Mouse (Mus musculus): ENCODE measurements around the gene Hnrnpc.

DNA sequence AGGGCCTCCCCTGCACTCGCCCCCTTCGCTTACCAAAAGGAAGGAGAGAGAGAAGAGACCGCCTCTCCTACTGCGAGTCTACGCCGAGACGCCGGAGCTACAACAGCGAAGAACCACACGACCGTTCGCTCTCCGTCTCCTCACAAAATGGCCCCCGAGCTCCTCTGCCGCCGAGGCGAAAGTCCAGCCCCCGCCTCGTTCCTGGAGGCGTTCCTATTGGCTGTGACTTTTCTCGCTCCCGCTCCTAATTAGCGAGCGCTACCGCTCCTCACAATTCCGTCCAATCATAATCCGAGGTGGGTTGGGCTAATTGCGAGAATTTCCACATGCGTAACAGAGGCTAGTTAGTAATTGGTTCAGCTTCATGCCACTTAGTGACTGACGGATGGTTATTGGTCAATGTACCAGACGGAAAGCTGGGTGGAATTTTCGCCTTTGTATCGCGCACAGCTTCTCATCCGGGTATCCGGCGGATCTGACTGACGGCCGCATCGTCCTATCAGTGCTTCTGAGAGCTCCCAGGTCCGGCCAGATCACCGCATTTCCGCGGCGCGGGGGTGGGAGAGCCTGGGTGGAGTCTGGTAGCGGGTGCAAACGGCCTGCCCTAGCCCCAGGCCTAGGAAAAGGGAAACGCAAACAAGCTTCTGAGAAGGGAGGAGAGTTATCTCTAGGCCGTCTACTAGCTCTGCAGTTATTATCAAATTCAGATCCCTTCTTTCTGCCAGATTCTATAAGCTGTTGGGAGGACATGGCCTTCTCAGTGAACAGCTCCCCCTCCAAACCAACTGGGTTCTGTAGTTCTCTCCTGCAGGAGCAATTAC is at the start of gene Hnrnpc:
- TF ChIP-seq CTCF (IDR thresholded peaks at IDR 0.05; ENCODE audit: low read depth, low read length) (no peak), GATA2 (IDR thresholded peaks at IDR 0.05; ENCODE audit: borderline replicate concordance, low read depth, low read length) (no peak), TAL1 (conservative IDR thresholded peaks at IDR 0.05; ENCODE audit: low read depth, low read length) (no peak)
